Mouse (Mus musculus): Measurements from ENCODE around the gene Trh. TPM values are rescaled to one million over a fixed set of nuclear protein-coding genes. Genes with fewer than 3 reads are reported as not detected.

The Trh gene
- polyA plus RNA-seq (2014; fragmentation: Illumina TruSeq; extraction: RNeasy Lipid Tissue Mini Kit (QIAGEN cat#74804); ENCODE audit: low read depth, low replicate concordance), result 1.3 TPM

GRCm38 (mm10) chr6:92244591-92244990, at the start of gene Trh:
TSS of gene Trh (minus strand) at chr6:92244650.

GRCm38 (mm10) chr6:92214773-92215449, 29.5 kb downstream of the Trh start, which contains the start of gene Rbsn:
TSS of gene Rbsn (minus strand) at chr6:92214925.

Other genes starting within 250 kb of the Trh start
- gene Nr2c2, start 153.3 kb downstream of the Trh start, polyA plus RNA-seq (2014; fragmentation: Illumina TruSeq; extraction: RNeasy Lipid Tissue Mini Kit (QIAGEN cat#74804); ENCODE audit: low read depth, low replicate concordance), result 52.5 TPM
- 6.2 TPM for gene Mrps25, start 60.6 kb downstream of the Trh start, polyA plus RNA-seq (2014; fragmentation: Illumina TruSeq; extraction: RNeasy Lipid Tissue Mini Kit (QIAGEN cat#74804); ENCODE audit: low read depth, low replicate concordance)
- gene Rbsn, start 29.7 kb downstream of the Trh start, polyA plus RNA-seq (2014; fragmentation: Illumina TruSeq; extraction: RNeasy Lipid Tissue Mini Kit (QIAGEN cat#74804); ENCODE audit: low read depth, low replicate concordance), result 9.5 TPM